Mouse (Mus musculus) layer of hippocampus, adult 18-20 months (tissue): Measurements from ENCODE around the gene Zfp568. TPM values are rescaled to one million over a fixed set of nuclear protein-coding genes. Genes with fewer than 3 reads are reported as not detected.

Experiments
- DNase-seq, 2 experiments: peaks; one replicate each; pipeline ENCODE4 v3.0.0; 2022; ENCODE audit warnings: low spot score in 2 of 2
- long read RNA-seq: library from polyadenylated mRNA; stranded (forward); transcript quantifications from one replicate; pipeline ENCODE4 v2.0.0, GENCODE M21; 2021
- total RNA-seq, 2 experiments: library from RNA; stranded (reverse); gene quantifications; 2 replicates each; pipeline ENCODE4 v1.2.3; 2021

Gene Zfp568
- 1 to 10 TPM; 3.5 to 4.5 TPM for total RNA-seq
- long read RNA-seq, partial matches to known transcripts = 0 of 3 reads
- long read RNA-seq, other reads (novel, unspliced or antisense) = 3 of 3 reads

GRCm38 (mm10) chr7:29983690-29984380, at the start of gene Zfp568:
Gene Zfp568, plus strand, starts transcription at chr7:29983955.
- peak; percentile 87 to 93 for DNase-seq

DNA sequence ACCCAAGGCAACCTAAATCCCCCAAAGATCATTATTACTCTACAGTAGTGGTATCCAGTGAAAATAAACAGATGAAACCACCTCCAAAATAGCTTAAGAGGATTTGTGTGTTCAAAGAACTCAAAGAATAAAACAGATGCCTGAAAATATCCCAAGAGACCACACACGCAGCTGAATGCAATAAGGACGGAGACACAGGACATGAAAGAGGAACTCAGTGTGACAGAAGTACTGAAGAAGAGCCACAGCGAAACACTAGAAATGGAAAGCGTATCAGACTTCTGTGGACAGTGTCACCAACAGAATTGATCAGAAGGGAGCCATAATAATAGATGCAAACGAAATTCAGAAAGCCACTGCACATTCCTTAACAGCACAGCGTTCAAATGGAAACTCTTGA, 44.9 kb upstream of the Zfp568 start:
- DNase-seq = no peak

DNA sequence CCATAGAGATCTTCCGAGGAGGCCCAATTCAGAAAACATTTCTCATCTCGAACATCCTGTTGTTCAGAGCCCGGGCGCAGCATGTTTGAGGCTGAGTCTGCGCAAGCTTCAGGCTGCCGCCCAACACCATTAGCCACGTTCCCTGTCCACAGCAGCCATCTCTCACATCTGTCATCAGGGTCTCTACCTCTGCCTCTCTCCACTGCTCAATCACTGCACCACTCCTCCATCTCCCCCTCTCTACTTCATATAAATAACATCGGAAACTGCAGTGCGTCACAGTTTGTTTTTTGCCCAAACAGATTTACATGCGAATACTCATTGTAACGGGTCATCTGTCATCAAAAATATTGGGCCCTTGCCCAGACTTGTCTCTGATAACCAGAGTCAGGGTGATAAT, 42.7 kb upstream of the Zfp568 start:
- DNase-seq = no peak

DNA sequence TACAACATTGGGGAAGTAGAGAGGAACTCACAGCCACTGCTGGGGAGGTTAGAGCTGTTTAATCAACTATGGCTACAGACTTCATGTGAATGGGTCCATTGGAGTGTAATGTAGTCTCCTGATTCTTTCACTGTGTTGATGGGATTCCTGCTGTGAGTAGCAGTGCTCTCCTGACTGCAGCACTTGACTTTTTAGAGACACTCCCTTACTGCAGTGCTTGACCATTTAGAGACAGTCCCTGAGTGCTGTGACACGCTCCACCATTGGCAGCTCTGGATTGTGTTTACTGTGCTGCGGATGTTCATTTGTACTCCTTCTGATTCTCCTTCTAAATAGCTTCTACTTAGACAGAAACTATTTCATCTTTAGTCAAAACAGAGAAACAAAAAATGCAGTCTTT, 41.0 kb upstream of the Zfp568 start:
- no peak for DNase-seq

- no peak for DNase-seq
Measured at GRCm38 (mm10) chr7:29943720-29944119, 40.0 kb upstream of the Zfp568 start.

DNA sequence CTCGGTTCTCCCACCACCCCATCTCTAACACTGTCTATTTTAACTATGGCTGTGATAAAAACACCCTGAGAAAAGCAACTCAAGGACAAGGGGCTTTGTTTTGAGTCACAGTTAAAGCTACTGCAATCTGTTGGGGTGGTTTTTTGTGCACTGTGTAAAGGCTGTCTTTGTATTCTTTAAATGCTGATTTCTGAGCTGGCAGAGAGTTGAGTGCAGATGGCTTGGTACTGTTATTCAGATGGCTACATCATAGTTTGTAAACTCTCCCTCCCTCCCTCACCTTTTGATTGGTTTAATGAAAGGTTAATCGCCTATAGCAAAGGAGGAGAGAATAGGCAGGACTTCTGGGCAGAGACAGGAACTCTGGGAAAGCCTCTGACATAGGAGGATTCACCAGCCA, 39.6 kb upstream of the Zfp568 start:
- peak in 1 of 2 experiments; percentile 74 for DNase-seq

GRCm38 (mm10) chr7:29953086-29953485, 30.7 kb upstream of the Zfp568 start:
- DNase-seq = no peak

DNA sequence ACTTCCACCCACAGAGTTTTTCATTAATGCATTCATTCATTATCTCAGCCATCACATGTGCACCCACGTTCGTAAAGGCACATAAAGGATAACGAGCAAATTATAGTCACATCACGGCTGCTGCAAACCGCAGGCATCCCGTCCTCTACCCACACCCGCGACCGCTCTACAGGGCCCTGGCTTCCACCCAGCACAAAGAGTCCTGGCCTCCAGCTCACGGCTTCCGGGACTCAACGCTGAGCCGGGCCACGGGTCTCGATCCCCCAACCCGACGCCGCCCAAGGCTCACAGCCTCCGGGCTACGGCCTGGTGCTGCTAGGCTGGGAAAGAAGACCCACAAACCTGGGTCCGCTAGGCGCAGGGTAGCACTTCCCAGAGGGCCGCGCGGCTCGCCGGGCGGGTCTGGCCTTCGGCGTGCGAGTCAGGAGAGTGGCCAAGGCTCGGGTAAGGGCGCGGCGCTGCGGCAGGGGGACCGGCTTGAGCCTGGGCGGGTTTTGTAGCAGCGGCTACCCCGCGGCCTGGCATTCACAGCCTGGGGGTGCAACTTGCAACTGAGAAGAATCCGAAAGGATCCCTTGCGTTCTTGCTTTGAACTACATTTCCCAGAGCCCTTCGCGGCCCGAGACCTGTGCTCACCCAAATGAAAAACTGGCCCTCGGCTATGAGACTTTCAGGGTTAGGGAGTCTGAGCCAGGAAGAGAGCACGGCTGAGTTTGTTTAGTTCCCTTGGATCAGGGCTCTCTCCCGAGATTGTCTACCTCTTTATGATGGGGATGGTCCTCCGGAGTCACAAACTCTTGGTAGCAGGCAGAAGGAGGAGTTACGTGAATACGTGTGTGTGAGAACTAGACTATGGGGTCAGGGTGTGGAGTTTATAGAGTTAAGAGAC, 30.0 kb upstream of the Zfp568 start, which contains the start of gene Zfp74:
Gene Zfp74 (minus strand): TSS at position 577 of the 889 bp plus-strand sequence.
- DNase-seq = peak; percentile 68 to 83

DNA sequence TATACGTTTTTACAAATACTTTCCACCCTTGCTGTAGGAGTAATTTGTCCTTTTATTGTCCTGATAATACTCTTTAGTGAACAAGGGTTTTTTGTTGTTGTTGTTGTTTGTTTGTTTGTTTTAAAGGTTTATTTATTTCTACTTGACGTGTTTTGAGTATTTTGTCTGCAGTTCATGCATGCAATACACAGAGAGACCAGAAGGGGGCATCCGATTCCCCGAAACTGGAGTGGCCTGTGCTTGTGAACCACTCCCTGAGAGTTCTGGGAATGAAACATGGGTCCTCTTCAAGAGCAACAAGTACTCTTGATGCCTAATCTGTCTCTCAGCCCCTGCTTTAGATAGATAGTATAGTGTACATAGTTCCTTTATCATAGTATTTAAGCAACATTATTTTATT, 29.0 kb upstream of the Zfp568 start:
- DNase-seq = peak in 1 of 2 experiments; percentile 28

- DNase-seq = peak in 1 of 2 experiments; percentile 24
Measured at GRCm38 (mm10) chr7:29956257-29956656, 27.5 kb upstream of the Zfp568 start.

GRCm38 (mm10) chr7:29958125-29958724, 25.5 kb upstream of the Zfp568 start:
- no peak for DNase-seq

GRCm38 (mm10) chr7:29959004-29959403, 24.8 kb upstream of the Zfp568 start:
- no peak for DNase-seq

- DNase-seq = peak in 1 of 2 experiments; percentile 9
Measured at GRCm38 (mm10) chr7:29965115-29965810, 18.5 kb upstream of the Zfp568 start.

- DNase-seq = no peak
Measured at GRCm38 (mm10) chr7:29970686-29971085, 13.1 kb upstream of the Zfp568 start.

DNA sequence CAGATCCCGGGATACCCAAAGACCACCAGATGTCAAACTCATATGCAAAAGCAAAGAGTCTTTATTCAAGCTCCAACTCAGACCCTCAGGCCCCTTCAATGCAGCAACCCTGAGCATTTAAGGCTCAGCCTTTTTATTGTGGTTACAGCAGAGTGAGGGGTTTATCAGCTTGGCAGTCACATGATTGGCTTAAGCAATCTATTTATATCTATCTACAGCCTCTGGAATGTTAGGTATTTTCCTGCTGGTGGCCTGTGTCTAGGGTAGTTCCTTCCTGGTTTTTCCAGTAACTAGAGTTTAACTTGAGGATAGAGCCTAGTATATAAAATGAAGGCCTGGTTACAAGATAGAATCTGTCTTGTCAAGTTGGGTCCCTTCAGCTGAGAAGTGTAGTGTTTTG, 3.0 kb upstream of the Zfp568 start:
- no peak for DNase-seq

DNA sequence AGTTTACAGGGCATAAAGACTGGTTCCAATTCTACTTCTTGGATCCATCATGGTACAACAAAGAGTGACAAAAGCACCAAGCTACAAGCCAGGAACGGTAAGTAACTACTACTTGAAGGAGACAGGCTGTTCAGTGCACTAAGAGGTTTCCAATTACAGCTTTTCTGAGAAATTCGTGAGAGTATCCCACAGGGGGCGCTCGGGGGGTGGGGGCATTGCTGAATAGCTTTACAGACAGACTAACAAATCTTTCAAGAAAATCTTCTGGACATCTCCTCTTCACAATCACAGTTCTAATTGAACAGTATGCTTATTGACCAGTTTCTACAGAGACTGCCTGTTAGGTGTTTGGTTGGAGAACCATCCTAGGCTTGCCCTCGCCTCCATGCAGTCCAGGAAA, 2.3 kb upstream of the Zfp568 start:
- no peak for DNase-seq

DNA sequence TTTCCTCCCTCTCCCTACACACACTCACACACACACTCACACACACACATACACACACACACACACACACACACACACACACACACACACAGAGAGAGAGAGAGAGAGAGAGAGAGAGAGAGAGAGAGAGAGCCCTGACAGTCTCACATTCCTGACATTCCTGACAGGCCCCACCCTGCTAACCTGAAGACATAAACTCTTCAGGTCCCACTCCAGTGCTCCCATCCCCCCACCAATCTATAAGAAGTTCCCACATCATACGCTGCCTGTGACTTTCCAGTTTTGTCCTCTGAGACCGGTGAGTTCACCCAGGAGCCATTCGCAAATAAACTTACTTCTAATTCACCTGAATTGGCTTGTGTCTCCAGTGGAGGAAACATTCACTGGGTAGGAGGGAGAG, 1.9 kb upstream of the Zfp568 start:
- no peak for DNase-seq

- DNase-seq = no peak
Measured at GRCm38 (mm10) chr7:29982341-29982740, 1.4 kb upstream of the Zfp568 start.

GRCm38 (mm10) chr7:29982931-29983330, 824 bp upstream of the Zfp568 start:
- no peak for DNase-seq

DNA sequence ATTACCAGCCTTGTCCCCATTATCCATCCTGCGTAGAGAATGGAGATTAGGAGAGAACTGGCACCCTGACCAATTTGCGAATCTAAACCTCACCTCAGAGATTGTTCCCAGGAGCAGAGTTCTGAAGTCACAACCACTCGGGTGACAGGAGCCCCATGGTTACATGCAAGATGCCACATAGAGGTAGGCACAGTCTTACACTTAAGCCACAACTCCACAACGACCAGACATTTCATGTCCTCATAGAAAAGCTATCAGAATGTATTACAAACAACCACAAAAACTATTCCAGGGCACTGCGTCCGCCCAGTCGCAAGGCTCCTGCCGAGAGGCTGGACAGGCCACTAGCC, 440 bp upstream of the Zfp568 start:
- no peak for DNase-seq

DNA sequence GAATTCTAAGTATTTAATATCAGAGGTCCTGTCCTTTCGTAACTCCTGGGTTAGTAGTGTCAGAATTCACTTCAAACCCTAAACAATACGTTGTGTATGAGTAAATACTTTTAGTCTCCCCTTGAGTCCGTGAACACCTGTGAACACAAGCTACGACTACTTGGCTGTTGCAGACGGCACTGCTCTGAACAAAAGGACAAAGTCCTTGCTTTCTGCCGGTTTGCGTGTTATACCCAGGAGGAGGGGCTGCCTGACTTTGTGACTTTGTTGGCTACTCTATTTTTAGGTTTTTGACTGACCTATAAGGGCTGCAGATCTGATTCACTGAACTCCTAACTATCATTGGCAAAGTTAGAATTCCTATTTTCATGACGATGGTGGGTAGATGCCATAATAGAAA, 2.3 kb downstream of the Zfp568 start:
- no peak for DNase-seq
